Mouse (Mus musculus) C2C12 (cell line): ENCODE measurements around the gene Mrtfa.

ENCODE experiments used
- CTCF ChIP-seq: IDR thresholded peaks from one replicate; pipeline ENCODE4 v1.5.1; 2011; ENCODE audit not compliant: control insufficient read depth, insufficient read depth, insufficient read length
- FOSL1 ChIP-seq: IDR thresholded peaks from one replicate; pipeline ENCODE4 v1.8.0; 2011; ENCODE audit warnings: mild to moderate bottlenecking, low read length; ENCODE audit not compliant: poor library complexity, insufficient read depth, severe bottlenecking
- MAX ChIP-seq: IDR thresholded peaks from one replicate; pipeline ENCODE4 v1.6.1; 2011; ENCODE audit warnings: mild to moderate bottlenecking, control low read depth
- MYOG ChIP-seq: IDR thresholded peaks from one replicate; pipeline ENCODE4 v1.6.1; 2011; ENCODE audit not compliant: control insufficient read depth, insufficient read length; ENCODE audit errors: extremely low read depth
- USF1 ChIP-seq: IDR thresholded peaks from one replicate; pipeline ENCODE4 v1.6.1; 2011; ENCODE audit warnings: low read depth, mild to moderate bottlenecking, control low read depth, moderate library complexity

DNA sequence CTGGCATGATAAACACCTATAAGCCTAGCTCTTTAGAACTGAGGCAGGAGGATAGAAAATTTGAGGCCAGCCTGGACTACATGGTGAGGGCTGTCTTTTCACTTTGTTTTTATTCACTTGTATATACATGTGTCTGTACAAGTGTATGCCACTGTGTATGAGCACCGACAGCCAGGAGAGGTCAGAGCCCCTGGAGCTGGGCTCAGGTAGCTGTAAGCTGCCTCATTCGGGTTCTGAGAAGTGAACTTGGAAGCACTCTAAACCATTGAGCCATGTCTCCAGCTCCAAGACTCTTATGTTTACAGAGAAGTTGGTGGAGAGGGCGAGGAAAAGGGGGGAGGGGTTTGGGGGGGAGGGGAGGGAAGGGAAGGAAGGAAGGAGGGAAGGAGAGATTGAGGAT is 29.0 kb downstream of the Mrtfa start:
- TF ChIP-seq CTCF (no peak), USF1 (no peak), MYOG (no peak), MAX (no peak), FOSL1 (no peak)
